Mouse (Mus musculus) limb, embryonic 13.5 days (tissue): ENCODE results near the gene Tnfrsf8. TPM values are rescaled to one million over a fixed set of nuclear protein-coding genes. Genes with fewer than 3 reads are reported as not detected.

ENCODE experiments used
- ATAC-seq: fragments of 200-750 bp; cut with Nextera tagmentation; 2 replicates; pipeline ENCODE4 v1.8.0; 2017; ENCODE audit warnings: low read depth, moderate number of reproducible peaks, moderate TSS enrichment; ENCODE audit not compliant: low FRiP score
- H3K27ac ChIP-seq: fragments of 300-500 bp; sonication (generic); 2 replicates; pipeline ENCODE4 v1.5.1; 2015; ENCODE audit warnings: inconsistent platforms, mild to moderate bottlenecking, moderate library complexity
- H3K27me3 ChIP-seq: fragments of 300-500 bp; sonication (generic); 2 replicates; pipeline ENCODE4 v1.6.1; 2015; ENCODE audit warnings: mild to moderate bottlenecking, inconsistent platforms
- H3K36me3 ChIP-seq: fragments of 300-500 bp; sonication (generic); 2 replicates; pipeline ENCODE4 v1.6.1; 2015; ENCODE audit warnings: inconsistent platforms, mild to moderate bottlenecking, moderate library complexity
- H3K4me1 ChIP-seq: fragments of 300-500 bp; sonication (generic); 2 replicates; pipeline ENCODE4 v1.6.1; 2015; ENCODE audit warnings: inconsistent platforms
- H3K4me2 ChIP-seq: fragments of 300-500 bp; sonication (generic); replicated peaks from 2 replicates; pipeline ENCODE4 v1.6.1; 2015; ENCODE audit warnings: inconsistent platforms, mild to moderate bottlenecking, moderate library complexity
- H3K4me3 ChIP-seq: fragments of 300-500 bp; sonication (generic); 2 replicates; pipeline ENCODE4 v1.5.1; 2015; ENCODE audit warnings: moderate library complexity, mild to moderate bottlenecking, inconsistent platforms
- H3K9ac ChIP-seq: fragments of 300-500 bp; sonication (generic); 2 replicates; pipeline ENCODE4 v1.6.1; 2015; ENCODE audit warnings: mild to moderate bottlenecking, inconsistent platforms
- H3K9me3 ChIP-seq: fragments of 300-500 bp; sonication (generic); 2 replicates; pipeline ENCODE4 v1.6.1; 2016; ENCODE audit warnings: inconsistent platforms
- WGBS: fragments of 180-500 bp; shearing (Covaris S2); methylation state at CpG from one replicate; pipeline ENCODE4 v1.1.7; 2015; 5-methylcytosine and 5-hydroxymethylcytosine counted together
- polyA plus RNA-seq: library from polyadenylated mRNA; unstranded; fragments of >200 nt; fragmentation: Nextera tagmentation; extraction: Ambion mirVana; gene quantifications from 2 replicates; pipeline ENCODE4 v1.2.1, GENCODE M21; 2015

Tnfrsf8 gene
- polyA plus RNA-seq, 1 experiment from 2014 or later = 0.10 TPM

- ATAC-seq = no peak
- peaks cover 15% of the 10 kb centered on the region for H3K4me1 ChIP-seq
- H3K9ac ChIP-seq = no peak overlapping the region
Observed at GRCm38 (mm10) chr4:145219240-145219985, 95.6 kb downstream of the Tnfrsf8 start.

GRCm38 (mm10) chr4:145217837-145218236 is 97.1 kb downstream of the Tnfrsf8 start:
- ATAC-seq = no peak
- Histone ChIP-seq H3K4me3 (no peak overlapping the region), H3K27me3 (no peaks in the 10 kb centered on the region), H3K27ac (no peak overlapping the region), H3K9me3 (no peaks in the 10 kb centered on the region), H3K36me3 (no peaks in the 10 kb centered on the region), H3K4me2 (no peak overlapping the region), H3K4me1 (peaks cover 15% of the 10 kb centered on the region), H3K9ac (no peak overlapping the region)
- 83% methylated on average over 5 of the region's 5 CpGs for WGBS

More at GRCm38 (mm10) chr4:145219240-145219985, 95.6 kb downstream of the Tnfrsf8 start:
- H3K27ac ChIP-seq = no peak overlapping the region
- WGBS = 67% methylated on average over 15 of the region's 15 CpGs
- H3K27me3 ChIP-seq = no peaks in the 10 kb centered on the region
- H3K4me2 ChIP-seq = no peak overlapping the region
- no peaks in the 10 kb centered on the region for H3K36me3 ChIP-seq
- no peaks in the 10 kb centered on the region for H3K9me3 ChIP-seq
- no peak overlapping the region for H3K4me3 ChIP-seq

Other genes with a start within 250 kb of the Tnfrsf8 start
- 10.4 and 13.1 TPM in 2 replicates for gene Vps13d, start 120.2 kb downstream of the Tnfrsf8 start, polyA plus RNA-seq
- gene Tnfrsf1b, start 68.3 kb downstream of the Tnfrsf8 start, polyA plus RNA-seq = 2.9 and 3.1 TPM in 2 replicates
- gene Zfp990, start 195.6 kb upstream of the Tnfrsf8 start, polyA plus RNA-seq = 0.08 and 0.10 TPM in 2 replicates